Mouse (Mus musculus) bone marrow, adult 2 months (tissue): ENCODE results near the gene Zfp319.

ENCODE experiments used
- CTCF ChIP-seq: fragments of 200-500 bp; IDR thresholded peaks from 2 replicates; pipeline ENCODE4 v1.5.1; 2011; ENCODE audit warnings: low read length, control low read depth; ENCODE audit not compliant: control insufficient read depth, insufficient read depth
- POLR2A ChIP-seq: fragments of 200-500 bp; IDR thresholded peaks from 2 replicates; pipeline ENCODE4 v1.6.1; 2011; ENCODE audit warnings: low read depth, mild to moderate bottlenecking, control low read depth, low read length, borderline replicate concordance; ENCODE audit not compliant: control insufficient read depth

GRCm38 (mm10) chr8:95310342-95310970 is 21.3 kb downstream of the Zfp319 start, which contains the start of gene Tepp:
- no peak for TF ChIP-seq CTCF
- no peak for TF ChIP-seq POLR2A
